In genomic region chr13:17689461-17689860, GRCm38 (mm10) we compare ENCODE assay signal across 24 mouse cellular contexts.
"Had no signal": no experiment of that assay in that cellular context is flagged by ENCODE, and none has a peak within 500 bp of the region (broad histone marks: within the 10 kb centered on the region; RNA-seq: fewer than 3 reads in every experiment).

No protein-coding gene starts in this region.

- DNase-seq: forebrain, postnatal 0 days; gastrocnemius, postnatal 14 days; gastrocnemius, postnatal 36 days; heart, adult 11 months; heart, adult 2 months; heart, postnatal 14 days; heart, postnatal 36 days; kidney, postnatal 14 days; layer of hippocampus, adult 9-11 months; layer of hippocampus, postnatal 36 days; liver; liver, embryonic 13.5 days; liver, postnatal 0 days had no signal

- H3K4me3 ChIP-seq: heart, adult 2 months; heart, embryonic 13.5 days; heart, embryonic 15.5 days; hindbrain, embryonic 13.5 days; hindbrain, embryonic 15.5 days; kidney, embryonic 15.5 days; limb, embryonic 10.5 days; limb, embryonic 12.5 days; liver, embryonic 13.5 days; liver, embryonic 15.5 days had no signal

- H3K4me2 ChIP-seq: heart, embryonic 11.5 days; heart, embryonic 13.5 days; heart, embryonic 15.5 days; hindbrain, embryonic 13.5 days; hindbrain, embryonic 15.5 days; kidney, embryonic 15.5 days; limb, embryonic 12.5 days; liver, embryonic 13.5 days; liver, embryonic 15.5 days had no signal

- H3K9ac ChIP-seq: forebrain, postnatal 0 days; heart, embryonic 13.5 days; heart, embryonic 15.5 days; hindbrain, embryonic 13.5 days; hindbrain, embryonic 15.5 days; kidney, embryonic 15.5 days; limb, embryonic 12.5 days; liver, embryonic 13.5 days; liver, embryonic 15.5 days; liver, postnatal 0 days had no signal

- H3K9me3 ChIP-seq: heart, embryonic 13.5 days; heart, embryonic 15.5 days; hindbrain, embryonic 13.5 days; hindbrain, embryonic 15.5 days; kidney, embryonic 15.5 days; limb, embryonic 10.5 days; limb, embryonic 12.5 days; liver, embryonic 13.5 days; liver, embryonic 15.5 days had no signal

- H3K36me3 ChIP-seq: heart, embryonic 13.5 days; heart, embryonic 15.5 days; hindbrain, embryonic 13.5 days; hindbrain, embryonic 15.5 days; kidney, embryonic 15.5 days; limb, embryonic 10.5 days; limb, embryonic 12.5 days; liver, embryonic 13.5 days; liver, embryonic 15.5 days had no signal

- H3K4me1 ChIP-seq: hindbrain, embryonic 13.5 days; hindbrain, embryonic 15.5 days; limb, embryonic 10.5 days had no signal

- H3K27ac ChIP-seq: heart, adult 2 months; heart, embryonic 15.5 days; hindbrain, embryonic 13.5 days; hindbrain, embryonic 15.5 days; hindbrain, postnatal 0 days; kidney, embryonic 15.5 days; limb, embryonic 10.5 days; limb, embryonic 12.5 days; liver, embryonic 13.5 days; liver, embryonic 15.5 days had no signal

- H3K27me3 ChIP-seq: heart, embryonic 13.5 days; heart, embryonic 15.5 days; hindbrain, embryonic 13.5 days; hindbrain, embryonic 15.5 days; kidney, embryonic 15.5 days; limb, embryonic 12.5 days; liver, embryonic 13.5 days; liver, embryonic 15.5 days had no signal

- ATAC-seq: forebrain, postnatal 0 days; hindbrain, postnatal 0 days; intestine, embryonic 16.5 days; liver, postnatal 0 days had no signal
